Mouse (Mus musculus) hindbrain, embryonic 11.5 days (tissue): ENCODE results near the gene Olfr18. TPM values are rescaled to one million over a fixed set of nuclear protein-coding genes. Genes with fewer than 3 reads are reported as not detected.

ENCODE experiments used
- ATAC-seq: fragments of 200-750 bp; cut with Nextera tagmentation; 2 replicates; pipeline ENCODE4 v1.8.0; 2017; ENCODE audit warnings: mild to moderate bottlenecking, moderate TSS enrichment, moderate library complexity; ENCODE audit not compliant: low FRiP score
- DNase-seq: peaks from one replicate; pipeline ENCODE4 v3.0.0-alpha.2; 2015; ENCODE audit warnings: low spot score
- H3K27ac ChIP-seq: fragments of 300-500 bp; sonication (generic); 2 replicates; pipeline ENCODE4 v1.5.1; 2014; ENCODE audit warnings: mild to moderate bottlenecking, low read depth, low read length
- H3K27me3 ChIP-seq: fragments of 300-500 bp; sonication (generic); 2 replicates; pipeline ENCODE4 v1.6.1; 2014; ENCODE audit warnings: mild to moderate bottlenecking, low read length, moderate library complexity, mixed read lengths; ENCODE audit not compliant: control insufficient read depth, insufficient read depth
- H3K36me3 ChIP-seq: fragments of 300-500 bp; sonication (generic); 2 replicates; pipeline ENCODE4 v1.6.1; 2014; ENCODE audit warnings: mild to moderate bottlenecking, low read length, moderate library complexity, mixed read lengths; ENCODE audit not compliant: control insufficient read depth, insufficient read depth
- H3K4me1 ChIP-seq: fragments of 300-500 bp; sonication (generic); replicated peaks from 2 replicates; pipeline ENCODE4 v1.6.1; 2014; ENCODE audit warnings: low read length, mixed read lengths; ENCODE audit not compliant: control insufficient read depth, insufficient read depth
- H3K4me2 ChIP-seq: fragments of 300-500 bp; sonication (generic); replicated peaks from 2 replicates; pipeline ENCODE4 v1.6.1; 2014; ENCODE audit warnings: mild to moderate bottlenecking, low read depth, low read length
- H3K4me3 ChIP-seq: fragments of 300-500 bp; sonication (generic); 2 replicates; pipeline ENCODE4 v1.5.1; 2014; ENCODE audit warnings: low read depth, low read length
- H3K9ac ChIP-seq: fragments of 300-500 bp; sonication (generic); 2 replicates; pipeline ENCODE4 v1.6.1; 2014; ENCODE audit warnings: low read depth, low read length
- H3K9me3 ChIP-seq: fragments of 300-500 bp; sonication (generic); 2 replicates; pipeline ENCODE4 v1.6.1; 2016; ENCODE audit warnings: low read length; ENCODE audit not compliant: control insufficient read depth
- WGBS: fragments of 180-500 bp; shearing (Covaris S2); extraction: QIAGEN DNeasy Blood & Tissue Kit; methylation state at CpG from one replicate; pipeline ENCODE4 v1.1.7; 2014; 5-methylcytosine and 5-hydroxymethylcytosine counted together
- polyA plus RNA-seq: library from polyadenylated mRNA; unstranded; fragments of >200 nt; fragmentation: Nextera tagmentation; extraction: Ambion mirVana; gene quantifications from 2 replicates; pipeline ENCODE4 v1.2.1, GENCODE M21; 2014

Olfr18 gene
- polyA plus RNA-seq, 1 experiment from 2014 or later: not detected

DNA sequence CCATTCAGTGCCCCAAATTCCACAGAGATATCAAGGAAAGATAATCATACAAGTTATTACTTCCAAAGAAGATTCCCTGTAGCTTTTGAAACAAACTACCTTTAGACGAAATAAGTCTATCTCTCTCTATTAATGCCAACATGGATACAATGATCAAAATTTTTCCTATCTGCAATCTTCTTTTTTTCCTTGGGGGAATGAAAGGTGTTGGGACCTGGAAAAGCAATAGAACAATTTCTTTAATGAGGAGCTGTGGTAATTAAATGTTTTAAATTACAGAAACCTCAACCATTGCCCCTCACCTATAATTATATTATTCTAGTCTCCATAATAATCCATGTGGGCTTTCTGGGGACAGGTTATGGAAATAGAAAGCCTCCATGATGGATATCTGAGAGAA lies 53.8 kb downstream of the Olfr18 start, which contains the start of gene Olfr39:
Gene Olfr39 (plus strand): TSS at position 301 of the 400 bp plus-strand sequence.
- Histone ChIP-seq H3K4me2 (no peak within 1 kb of the TSS), H3K4me1 (no peaks in the 10 kb centered on the region), H3K9me3 (no peaks in the 10 kb centered on the region), H3K27ac (no peak within 1 kb of the TSS), H3K27me3 (no peaks in the 10 kb centered on the region), H3K36me3 (no peaks in the 10 kb centered on the region), H3K4me3 (no peak within 1 kb of the TSS), H3K9ac (no peak within 1 kb of the TSS)
- no peak for DNase-seq
- no peak for ATAC-seq
- 90% methylated on average over 1 of the region's 1 CpGs for WGBS

Other genes with a start within 250 kb of the Olfr18 start
- not detected in 2 replicates for gene Olfr868, start 237.5 kb downstream of the Olfr18 start, polyA plus RNA-seq
- not detected in 2 replicates for gene Olfr869, start 207.1 kb downstream of the Olfr18 start, polyA plus RNA-seq
- not detected in 2 replicates for gene Olfr870, start 162.0 kb downstream of the Olfr18 start, polyA plus RNA-seq
- not detected in 2 replicates for gene Olfr871, start 123.9 kb downstream of the Olfr18 start, polyA plus RNA-seq
- gene Olfr872, start 99.0 kb downstream of the Olfr18 start, polyA plus RNA-seq: not detected in 2 replicates
- gene Olfr39, start 53.7 kb downstream of the Olfr18 start, polyA plus RNA-seq: not detected in 2 replicates
- gene Olfr873, start 37.6 kb downstream of the Olfr18 start, polyA plus RNA-seq: not detected in 2 replicates
- 36.8 and 44.8 TPM in 2 replicates for gene Zfp560, start 49.1 kb upstream of the Olfr18 start, polyA plus RNA-seq
- 28.8 and 34.9 TPM in 2 replicates for gene Zfp26, start 124.1 kb upstream of the Olfr18 start, polyA plus RNA-seq
- 32.7 and 35.2 TPM in 2 replicates for gene Zfp426, start 156.7 kb upstream of the Olfr18 start, polyA plus RNA-seq
- gene Zfp266, start 185.3 kb upstream of the Olfr18 start, polyA plus RNA-seq: 125 and 129 TPM in 2 replicates
- 26.3 and 34.1 TPM in 2 replicates for gene Zfp846, start 245.2 kb upstream of the Olfr18 start, polyA plus RNA-seq